Mouse (Mus musculus): ENCODE data around the gene Oas1e.

DNA sequence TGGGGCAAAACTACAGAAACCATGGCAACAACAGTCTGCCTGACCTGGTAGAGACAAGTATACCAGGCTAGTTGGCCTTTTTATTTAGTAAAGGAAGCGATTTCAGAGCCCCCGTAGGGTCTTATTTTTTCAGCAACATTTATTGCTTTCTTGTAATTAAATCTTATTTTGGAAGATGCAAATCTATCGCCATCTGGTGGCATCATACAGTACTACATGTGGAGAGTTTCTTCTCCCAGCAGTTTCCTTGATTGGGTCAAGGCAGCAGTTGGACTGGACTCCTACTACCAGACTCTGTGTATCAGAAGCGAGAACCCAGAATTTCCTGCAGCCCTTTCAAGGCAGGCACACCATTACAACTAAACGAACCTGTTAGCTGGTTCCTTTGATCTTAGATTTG, 48.9 kb downstream of the Oas1e start:
- TF ChIP-seq CTCF (IDR thresholded peaks at IDR 0.05; ENCODE audit: low read depth, low read length) (no peak), POLR2A (IDR thresholded peaks at IDR 0.05; ENCODE audit: extremely low read depth, insufficient read depth, low read length) (no peak)

Measured in liver, adult 2 months (tissue).